Mouse (Mus musculus): ENCODE measurements around the gene Aplf. TPM values are rescaled to one million over a fixed set of nuclear protein-coding genes. Genes with fewer than 3 reads are reported as not detected.

Aplf gene
- polyA plus RNA-seq, 1 experiment from 2014 or later, result 15.5 TPM

DNA sequence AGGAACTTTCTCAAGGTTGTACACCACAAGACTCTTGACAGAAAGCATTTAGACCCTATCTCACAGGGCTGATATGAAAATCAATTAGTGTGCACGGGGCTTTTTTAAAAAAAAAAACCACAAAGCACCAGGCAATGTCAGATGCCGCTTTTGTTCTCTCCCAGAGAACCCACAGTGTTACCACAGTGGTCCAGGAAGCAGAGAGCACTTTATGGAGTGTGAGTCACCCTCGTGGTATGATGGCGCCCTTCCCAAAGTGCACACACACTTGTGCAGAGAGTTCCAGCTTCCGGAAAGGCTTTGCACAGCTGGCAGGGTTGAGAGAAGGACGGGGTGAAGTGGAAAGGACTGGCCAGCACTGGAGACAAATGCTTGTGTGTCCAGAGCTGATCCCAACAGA is 89.5 kb downstream of the Aplf start:
- H3K36me3 ChIP-seq (ENCODE audit: control insufficient read depth, insufficient read depth, low read length), result no peaks in the 10 kb centered on the region
- H3K27ac ChIP-seq (ENCODE audit: low read length), result peak overlapping the region; percentile 75
- WGBS, result 32% methylated on average over 6 of the region's 6 CpGs
- no peaks in the 10 kb centered on the region for H3K27me3 ChIP-seq (ENCODE audit: control insufficient read depth, insufficient read depth, low read length)
- peaks cover 7% of the 10 kb centered on the region; the same call in 1 of the 2 replicates for H3K4me1 ChIP-seq (ENCODE audit: control insufficient read depth, insufficient read depth, low read length)
- H3K9ac ChIP-seq (ENCODE audit: low read length), result no peak overlapping the region
- ATAC-seq (ENCODE audit: insufficient read depth, low FRiP score), result peak; percentile 89
- H3K4me2 ChIP-seq (ENCODE audit: low read depth, low read length), result no peak overlapping the region
- H3K9me3 ChIP-seq (replicated peaks; ENCODE audit: control insufficient read depth, low read length), result no peaks in the 10 kb centered on the region
- no peak overlapping the region for H3K4me3 ChIP-seq (replicated peaks; ENCODE audit: low read length)

DNA sequence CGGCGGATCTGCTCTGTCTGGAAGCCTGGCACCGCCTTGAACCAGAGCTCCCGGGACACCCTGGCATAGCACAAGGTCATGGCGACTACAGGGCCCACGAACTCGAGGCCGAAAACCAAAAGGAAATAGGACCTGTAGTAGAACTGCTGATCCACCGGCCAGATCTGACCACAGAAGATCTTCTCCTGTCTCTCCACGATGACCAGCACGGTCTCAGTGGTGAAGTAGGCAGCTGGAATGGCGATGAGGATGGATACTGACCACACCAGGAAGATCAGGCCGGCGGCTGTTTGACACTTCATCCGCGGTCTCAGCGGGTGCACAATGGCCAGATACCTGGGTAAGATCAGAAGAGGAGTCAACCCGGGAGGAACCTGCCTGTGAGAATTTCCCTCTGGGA is 90.4 kb downstream of the Aplf start:
- H3K9me3 ChIP-seq (replicated peaks; ENCODE audit: control insufficient read depth, low read length), result no peaks in the 10 kb centered on the region
- H3K27me3 ChIP-seq (ENCODE audit: control insufficient read depth, insufficient read depth, low read length), result no peaks in the 10 kb centered on the region
- no peaks in the 10 kb centered on the region for H3K36me3 ChIP-seq (ENCODE audit: control insufficient read depth, insufficient read depth, low read length)
- no peak overlapping the region for H3K4me3 ChIP-seq (replicated peaks; ENCODE audit: low read length)
- 82% methylated on average over 18 of the region's 18 CpGs for WGBS
- H3K9ac ChIP-seq (ENCODE audit: low read length), result no peak overlapping the region
- H3K27ac ChIP-seq (ENCODE audit: low read length), result peak overlapping the region; percentile 75; the same call in 1 of the 2 replicates
- peaks cover 10% of the 10 kb centered on the region; the same call in 1 of the 2 replicates for H3K4me1 ChIP-seq (ENCODE audit: control insufficient read depth, insufficient read depth, low read length)
- no peak for ATAC-seq (ENCODE audit: insufficient read depth, low FRiP score)
- no peak overlapping the region for H3K4me2 ChIP-seq (ENCODE audit: low read depth, low read length)

DNA sequence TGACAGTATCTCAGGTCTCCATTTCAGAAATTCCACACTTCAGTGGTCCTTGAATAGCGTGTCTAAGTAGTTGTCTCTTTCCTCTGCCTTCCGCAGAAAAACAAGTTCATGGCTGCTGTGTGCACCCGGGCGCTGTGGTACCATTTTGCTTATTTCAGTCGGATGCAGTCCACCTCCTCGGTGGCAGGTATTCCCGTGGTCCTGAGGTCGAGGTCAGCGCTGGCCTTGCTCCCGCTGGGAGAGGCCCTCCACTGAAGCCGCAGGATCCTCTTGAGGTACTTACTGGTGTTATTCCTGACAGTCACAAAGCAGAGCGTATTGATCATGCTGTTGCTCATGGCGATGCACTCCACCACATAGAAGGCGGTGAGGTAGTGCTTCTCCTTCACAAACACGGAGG is 90.9 kb downstream of the Aplf start:
- H3K4me3 ChIP-seq (replicated peaks; ENCODE audit: low read length), result no peak overlapping the region
- H3K9me3 ChIP-seq (replicated peaks; ENCODE audit: control insufficient read depth, low read length), result no peaks in the 10 kb centered on the region
- H3K27ac ChIP-seq (ENCODE audit: low read length), result no peak overlapping the region
- peaks cover 14% of the 10 kb centered on the region; the same call in 1 of the 2 replicates for H3K4me1 ChIP-seq (ENCODE audit: control insufficient read depth, insufficient read depth, low read length)
- no peak for ATAC-seq (ENCODE audit: insufficient read depth, low FRiP score)
- H3K36me3 ChIP-seq (ENCODE audit: control insufficient read depth, insufficient read depth, low read length), result no peaks in the 10 kb centered on the region
- WGBS, result 86% methylated on average over 15 of the region's 15 CpGs
- no peak overlapping the region for H3K9ac ChIP-seq (ENCODE audit: low read length)
- no peak overlapping the region for H3K4me2 ChIP-seq (ENCODE audit: low read depth, low read length)
- no peaks in the 10 kb centered on the region for H3K27me3 ChIP-seq (ENCODE audit: control insufficient read depth, insufficient read depth, low read length)

Other genes starting within 250 kb of the Aplf start
- gene Bmp10, start 243.2 kb downstream of the Aplf start, polyA plus RNA-seq (2015; fragmentation: Nextera tagmentation; extraction: Ambion mirVana), result not detected in 2 replicates
- gene Arhgap25, start 138.9 kb downstream of the Aplf start, polyA plus RNA-seq (2015; fragmentation: Nextera tagmentation; extraction: Ambion mirVana), result 6.4 and 8.2 TPM in 2 replicates
- gene Prokr1, start 81.5 kb downstream of the Aplf start, polyA plus RNA-seq (2015; fragmentation: Nextera tagmentation; extraction: Ambion mirVana), result 3.2 and 3.3 TPM in 2 replicates
- 0.90 and 1.3 TPM in 2 replicates for gene Efcc1, start 58.7 kb upstream of the Aplf start, polyA plus RNA-seq (2015; fragmentation: Nextera tagmentation; extraction: Ambion mirVana)
- gene Gp9, start 105.9 kb upstream of the Aplf start, polyA plus RNA-seq (2015; fragmentation: Nextera tagmentation; extraction: Ambion mirVana), result 1.2 and 1.4 TPM in 2 replicates
- gene Rab43, start 140.0 kb upstream of the Aplf start, polyA plus RNA-seq (2015; fragmentation: Nextera tagmentation; extraction: Ambion mirVana), result 8.9 and 10.7 TPM in 2 replicates
- gene Gm45140, start 163.6 kb upstream of the Aplf start, polyA plus RNA-seq (2015; fragmentation: Nextera tagmentation; extraction: Ambion mirVana), result 3.0 and 6.1 TPM in 2 replicates
- 40.1 and 48.1 TPM in 2 replicates for gene Isy1, start 166.6 kb upstream of the Aplf start, polyA plus RNA-seq (2015; fragmentation: Nextera tagmentation; extraction: Ambion mirVana)
- gene Cnbp, start 178.9 kb upstream of the Aplf start, polyA plus RNA-seq (2015; fragmentation: Nextera tagmentation; extraction: Ambion mirVana), result 937 and 1,037 TPM in 2 replicates
- 171 and 182 TPM in 2 replicates for gene Copg1, start 215.6 kb upstream of the Aplf start, polyA plus RNA-seq (2015; fragmentation: Nextera tagmentation; extraction: Ambion mirVana)
- 36.2 and 38.4 TPM in 2 replicates for gene Hmces, start 241.7 kb upstream of the Aplf start, polyA plus RNA-seq (2015; fragmentation: Nextera tagmentation; extraction: Ambion mirVana)

Measured in stomach, embryonic 16.5 days (tissue).